Mouse (Mus musculus) 3T3-L1 (cell line): ENCODE measurements around the gene Lcmt1.

Source experiments
- DNase-seq: peaks from one replicate; pipeline ENCODE4 v3.0.0-alpha.2; 2015; ENCODE audit warnings: low read depth, low spot score

The Lcmt1 gene

DNA sequence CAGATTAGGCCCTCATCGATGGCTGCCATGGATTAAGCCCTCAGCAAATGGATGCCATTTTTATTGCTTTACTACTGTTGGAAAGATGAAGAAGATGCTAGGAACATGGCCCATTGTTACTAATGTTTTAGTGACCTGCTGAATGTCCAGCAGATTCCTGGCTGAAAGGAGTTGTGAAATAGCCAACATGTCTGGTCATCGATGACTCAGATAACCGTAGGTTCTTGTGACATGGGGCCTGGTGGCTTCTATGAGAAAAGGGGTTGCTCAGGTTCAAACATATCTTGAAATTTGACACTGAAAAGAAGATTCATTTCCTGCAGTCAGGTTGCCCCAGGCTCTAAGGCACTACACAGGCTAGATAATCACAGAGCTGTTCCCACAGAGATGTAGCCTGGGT is 85.5 kb downstream of the Lcmt1 start:
- peak; percentile 76 for DNase-seq

DNA sequence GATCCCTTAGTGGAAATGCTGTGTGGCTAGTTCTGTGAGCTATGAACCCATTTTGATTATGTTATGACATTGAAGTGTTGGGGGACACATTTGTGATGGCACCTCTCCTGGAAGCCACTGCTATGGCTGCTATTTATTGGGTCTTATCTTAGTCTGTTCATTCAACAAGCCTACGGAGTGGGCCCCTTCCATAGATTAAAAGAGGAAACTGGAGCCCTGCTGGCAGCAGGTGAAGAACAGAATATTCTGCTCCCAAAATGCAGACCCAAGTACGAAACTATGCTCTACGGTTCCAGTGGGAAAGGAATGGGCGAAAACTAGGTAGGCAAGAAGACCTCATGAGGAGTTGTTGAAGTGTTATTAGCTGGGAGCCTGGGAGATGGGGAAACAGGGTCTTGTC is 88.7 kb downstream of the Lcmt1 start:
- DNase-seq = no peak

DNA sequence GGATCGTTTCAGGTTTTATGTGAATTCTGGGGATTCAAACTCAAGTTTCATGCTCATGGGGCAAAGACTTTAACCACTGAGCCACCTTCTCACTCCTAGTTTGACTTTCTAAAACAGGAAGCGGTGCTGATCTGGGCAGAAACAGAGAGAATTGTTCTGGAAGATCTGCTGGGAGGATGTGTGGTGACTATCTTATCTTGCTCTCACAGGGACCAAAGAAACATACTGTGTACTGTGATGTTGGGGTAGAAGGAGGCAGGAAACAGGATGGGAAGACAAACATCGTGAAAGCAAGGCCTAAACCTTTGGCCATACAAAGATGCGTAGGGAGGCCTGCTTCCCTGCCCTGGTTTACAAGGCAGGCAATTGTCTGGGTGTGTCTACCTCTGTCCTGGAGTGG is 89.7 kb downstream of the Lcmt1 start:
- DNase-seq = no peak

- DNase-seq = no peak
These were observed 91.7 kb downstream of the Lcmt1 start for GRCm38 (mm10) chr7:123461316-123461715.

- DNase-seq = peak; percentile 39
These were observed 92.5 kb downstream of the Lcmt1 start, which contains the start of gene Aqp8 for GRCm38 (mm10) chr7:123462070-123462501. Gene Aqp8, plus strand, starts transcription at chr7:123462291.

- no peak for DNase-seq
These were observed 94.0 kb downstream of the Lcmt1 start for GRCm38 (mm10) chr7:123463569-123463968.

- peak; percentile 85 for DNase-seq
These were observed 96.3 kb downstream of the Lcmt1 start for GRCm38 (mm10) chr7:123465692-123466387.

- no peak for DNase-seq
These were observed 98.4 kb downstream of the Lcmt1 start for GRCm38 (mm10) chr7:123467961-123468360.
